Mouse (Mus musculus) liver, embryonic 13.5 days (tissue): ENCODE results near the gene Cry2. TPM values are rescaled to one million over a fixed set of nuclear protein-coding genes. Genes with fewer than 3 reads are reported as not detected.

Experiments
- ATAC-seq: fragments of 200-750 bp; cut with Nextera tagmentation; 2 replicates; pipeline ENCODE4 v1.8.0; 2017; ENCODE audit warnings: low read depth, mild to moderate bottlenecking, moderate number of reproducible peaks, moderate library complexity
- DNase-seq: peaks from one replicate; pipeline ENCODE4 v3.0.0; 2022
- H3K27ac ChIP-seq: fragments of 300-500 bp; sonication (generic); 2 replicates; pipeline ENCODE4 v1.5.1; 2015; ENCODE audit warnings: moderate library complexity, mild to moderate bottlenecking, inconsistent platforms
- H3K27me3 ChIP-seq: fragments of 300-500 bp; sonication (generic); 2 replicates; pipeline ENCODE4 v1.6.1; 2015; ENCODE audit warnings: mild to moderate bottlenecking, inconsistent platforms
- H3K36me3 ChIP-seq: fragments of 300-500 bp; sonication (generic); 2 replicates; pipeline ENCODE4 v1.6.1; 2015; ENCODE audit warnings: mild to moderate bottlenecking, inconsistent platforms
- H3K4me1 ChIP-seq: fragments of 300-500 bp; sonication (generic); replicated peaks from 2 replicates; pipeline ENCODE4 v1.6.1; 2015; ENCODE audit warnings: inconsistent platforms
- H3K4me2 ChIP-seq: fragments of 300-500 bp; sonication (generic); 2 replicates; pipeline ENCODE4 v1.6.1; 2015; ENCODE audit warnings: inconsistent platforms, mild to moderate bottlenecking, moderate library complexity
- H3K4me3 ChIP-seq: fragments of 300-500 bp; sonication (generic); replicated peaks from 2 replicates; pipeline ENCODE4 v1.5.1; 2015; ENCODE audit warnings: mild to moderate bottlenecking, inconsistent platforms
- H3K9ac ChIP-seq: fragments of 300-500 bp; sonication (generic); 2 replicates; pipeline ENCODE4 v1.6.1; 2015; ENCODE audit warnings: mild to moderate bottlenecking, inconsistent platforms
- H3K9me3 ChIP-seq: fragments of 300-500 bp; sonication (generic); replicated peaks from 2 replicates; pipeline ENCODE4 v1.6.1; 2016; ENCODE audit warnings: inconsistent platforms
- WGBS: fragments of 180-500 bp; shearing (Covaris S2); methylation state at CpG from one replicate; pipeline ENCODE4 v1.1.7; 2015; ENCODE audit not compliant: insufficient replicate concordance; 5-methylcytosine and 5-hydroxymethylcytosine counted together
- polyA plus RNA-seq: library from polyadenylated mRNA; unstranded; fragments of >200 nt; fragmentation: Nextera tagmentation; extraction: Ambion mirVana; gene quantifications from 2 replicates; pipeline ENCODE4 v1.2.1, GENCODE M21; 2015

Gene Cry2
- polyA plus RNA-seq, 1 experiment from 2014 or later, result 9.1 TPM

DNA sequence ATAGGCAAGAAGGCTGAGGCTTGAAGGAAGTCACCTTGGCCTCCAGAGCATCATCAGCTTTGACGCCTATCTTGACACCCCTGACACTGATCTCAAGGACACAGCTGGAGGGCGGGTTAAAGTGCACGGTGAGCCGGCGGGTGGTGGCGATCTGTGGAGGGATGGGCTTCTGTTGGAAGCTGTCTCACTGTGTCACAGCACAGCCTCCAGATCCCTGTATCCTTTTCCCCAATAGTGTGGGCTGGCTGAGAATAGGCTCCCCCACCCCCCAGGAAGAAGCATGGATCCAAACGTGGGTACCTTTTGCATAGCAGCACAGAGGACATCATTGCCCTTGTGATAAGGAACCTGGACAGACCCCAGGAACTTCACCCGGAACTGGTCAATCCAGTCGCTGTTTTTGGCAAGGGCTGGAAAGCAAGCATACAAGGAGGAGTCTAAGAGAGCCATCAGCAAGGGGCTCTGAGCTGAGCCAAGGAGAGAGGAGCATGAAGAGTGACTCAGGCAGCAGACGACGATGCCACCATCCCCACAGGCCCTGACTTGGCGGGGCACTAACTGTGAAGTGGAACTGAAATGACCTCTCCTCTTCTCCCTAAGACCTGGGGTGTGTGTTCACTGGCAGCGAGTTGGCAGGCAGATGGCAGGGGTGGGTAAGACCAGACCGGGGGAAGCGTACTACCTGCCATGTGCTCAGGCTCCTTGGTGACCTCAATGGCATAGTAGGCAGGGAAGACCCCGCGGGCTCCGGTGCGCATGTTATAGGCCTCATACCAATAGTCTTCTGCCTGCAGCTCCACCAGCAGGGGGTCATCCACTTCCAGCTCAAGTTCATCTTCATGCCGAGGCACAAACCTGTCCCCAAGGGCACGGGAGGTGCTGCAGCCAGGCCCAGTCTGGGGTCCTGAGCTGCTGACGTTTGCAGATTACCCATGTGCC is 48.5 kb downstream of the Cry2 start:
- H3K27me3 ChIP-seq, result peaks cover 41% of the 10 kb centered on the region
- 64% methylated on average over 22 of the region's 22 CpGs for WGBS
- H3K9me3 ChIP-seq, result no peaks in the 10 kb centered on the region
- no peak overlapping the region for H3K9ac ChIP-seq
- DNase-seq (no peak), ATAC-seq (no peak)
- peaks cover 22% of the 10 kb centered on the region for H3K36me3 ChIP-seq
- peaks cover 19% of the 10 kb centered on the region for H3K4me1 ChIP-seq
- H3K4me3 ChIP-seq, result no peak overlapping the region
- H3K27ac ChIP-seq, result no peak overlapping the region
- no peak overlapping the region for H3K4me2 ChIP-seq

DNA sequence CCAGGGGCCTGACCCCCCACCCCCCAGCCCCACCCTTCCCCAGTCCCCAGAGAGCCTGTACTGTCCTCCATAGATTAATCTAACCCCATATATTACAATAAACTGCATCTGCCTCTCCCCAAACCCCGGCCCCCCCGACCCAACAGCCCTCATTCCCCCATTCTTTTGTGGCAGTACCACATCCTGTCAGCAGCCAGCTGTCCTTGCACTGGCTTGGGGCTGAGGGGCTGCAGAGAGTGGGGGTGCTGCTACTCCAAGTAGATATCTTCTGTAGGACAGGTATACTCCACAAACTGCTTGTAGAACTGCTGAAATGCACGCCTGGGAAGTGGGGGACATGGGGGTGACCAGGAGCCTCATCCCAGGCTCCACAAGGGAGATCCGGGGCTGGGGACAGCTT is 49.7 kb downstream of the Cry2 start:
- no peak for DNase-seq
- Histone ChIP-seq H3K4me1 (peaks cover 7% of the 10 kb centered on the region), H3K27ac (no peak overlapping the region), H3K9ac (no peak overlapping the region), H3K36me3 (peaks cover 35% of the 10 kb centered on the region), H3K27me3 (peaks cover 28% of the 10 kb centered on the region), H3K9me3 (no peaks in the 10 kb centered on the region), H3K4me3 (no peak overlapping the region), H3K4me2 (no peak overlapping the region)
- WGBS, result 63% methylated on average over 4 of the region's 4 CpGs
- no peak for ATAC-seq

GRCm38 (mm10) chr2:92382759-92383158 is 51.1 kb downstream of the Cry2 start:
- no peak overlapping the region for H3K9ac ChIP-seq
- H3K27ac ChIP-seq, result no peak overlapping the region
- peaks cover 48% of the 10 kb centered on the region for H3K36me3 ChIP-seq
- H3K4me3 ChIP-seq, result no peak overlapping the region
- no peak for ATAC-seq
- no peak for DNase-seq
- no peak overlapping the region for H3K4me2 ChIP-seq
- H3K9me3 ChIP-seq, result no peaks in the 10 kb centered on the region
- 85% methylated on average over 4 of the region's 4 CpGs for WGBS
- H3K4me1 ChIP-seq, result no peaks in the 10 kb centered on the region; the same call in 1 of the 2 replicates
- H3K27me3 ChIP-seq, result peaks cover 15% of the 10 kb centered on the region

- peaks cover 8% of the 10 kb centered on the region for H3K27me3 ChIP-seq
- no peak within 1 kb of the TSS for H3K4me2 ChIP-seq
- H3K9ac ChIP-seq, result no peak within 1 kb of the TSS
- H3K4me1 ChIP-seq, result peaks cover 2% of the 10 kb centered on the region
- no peaks in the 10 kb centered on the region for H3K9me3 ChIP-seq
- WGBS, result 75% methylated on average over 5 of the region's 5 CpGs
- DNase-seq (no peak), ATAC-seq (no peak)
- no peak within 1 kb of the TSS for H3K27ac ChIP-seq
- H3K36me3 ChIP-seq, result peaks cover 55% of the 10 kb centered on the region
- no peak within 1 kb of the TSS for H3K4me3 ChIP-seq
Measured at GRCm38 (mm10) chr2:92381901-92382588, 51.8 kb downstream of the Cry2 start, which contains the start of gene 1700029I15Rik. Gene 1700029I15Rik, plus strand, starts transcription at chr2:92382538.

DNA sequence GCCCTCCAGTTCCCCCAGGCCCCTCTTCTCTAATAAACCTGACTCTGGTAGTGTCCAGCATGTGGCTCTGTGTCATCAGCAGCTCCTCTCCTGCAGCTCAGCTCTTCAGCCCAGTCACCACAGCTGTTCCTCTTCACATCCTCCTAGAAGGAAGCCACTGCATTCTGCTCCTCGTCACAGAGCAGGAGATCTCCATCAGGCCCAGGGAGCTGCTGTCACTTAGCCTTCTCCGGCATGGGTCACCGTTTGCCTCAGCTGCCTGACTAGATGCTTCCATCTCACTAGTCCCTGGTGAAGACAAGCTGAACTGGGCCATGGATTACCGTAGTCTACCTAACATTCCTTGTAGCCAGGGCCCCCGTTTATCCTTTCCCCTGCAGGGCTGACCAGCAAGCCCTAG is 52.7 kb downstream of the Cry2 start:
- no peak for ATAC-seq
- Histone ChIP-seq H3K27me3 (no peaks in the 10 kb centered on the region), H3K4me2 (no peak overlapping the region), H3K4me3 (no peak overlapping the region), H3K4me1 (peaks cover 11% of the 10 kb centered on the region), H3K36me3 (peaks cover 56% of the 10 kb centered on the region), H3K27ac (no peak overlapping the region), H3K9ac (no peak overlapping the region), H3K9me3 (no peaks in the 10 kb centered on the region)
- 77% methylated on average over 5 of the region's 5 CpGs for WGBS
- no peak for DNase-seq

GRCm38 (mm10) chr2:92380495-92381050 is 53.3 kb downstream of the Cry2 start:
- no peak overlapping the region for H3K27ac ChIP-seq
- DNase-seq, result no peak
- H3K9ac ChIP-seq, result no peak overlapping the region
- H3K4me2 ChIP-seq, result no peak overlapping the region
- H3K36me3 ChIP-seq, result peaks cover 56% of the 10 kb centered on the region
- WGBS, result 78% methylated on average over 6 of the region's 6 CpGs
- no peaks in the 10 kb centered on the region for H3K27me3 ChIP-seq
- H3K4me1 ChIP-seq, result peaks cover 16% of the 10 kb centered on the region
- ATAC-seq, result no peak
- H3K4me3 ChIP-seq, result no peak overlapping the region
- H3K9me3 ChIP-seq, result no peaks in the 10 kb centered on the region

- no peaks in the 10 kb centered on the region for H3K9me3 ChIP-seq
- 75% methylated on average over 17 of the region's 17 CpGs for WGBS
- H3K4me3 ChIP-seq, result no peak overlapping the region
- no peak overlapping the region for H3K9ac ChIP-seq
- H3K4me2 ChIP-seq, result no peak overlapping the region
- ATAC-seq (no peak), DNase-seq (no peak)
- H3K27ac ChIP-seq, result no peak overlapping the region
- H3K36me3 ChIP-seq, result peaks cover 56% of the 10 kb centered on the region
- H3K27me3 ChIP-seq, result no peaks in the 10 kb centered on the region
- H3K4me1 ChIP-seq, result peaks cover 16% of the 10 kb centered on the region
Measured at GRCm38 (mm10) chr2:92379783-92380494, 53.9 kb downstream of the Cry2 start.

- Histone ChIP-seq H3K36me3 (peaks cover 54% of the 10 kb centered on the region), H3K9ac (no peak overlapping the region), H3K4me3 (no peak overlapping the region), H3K27ac (no peak overlapping the region), H3K4me2 (no peak overlapping the region), H3K4me1 (peaks cover 28% of the 10 kb centered on the region), H3K27me3 (peaks cover 13% of the 10 kb centered on the region), H3K9me3 (no peaks in the 10 kb centered on the region)
- WGBS, result 84% methylated on average over 7 of the region's 7 CpGs
- no peak for DNase-seq
- ATAC-seq, result no peak
Measured at GRCm38 (mm10) chr2:92377320-92377719, 56.5 kb downstream of the Cry2 start.

- ATAC-seq (no peak), DNase-seq (no peak)
- 57% methylated on average over 6 of the region's 6 CpGs for WGBS
- Histone ChIP-seq H3K9ac (peak overlapping the region; percentile 88), H3K4me3 (peak overlapping the region; percentile 87), H3K27me3 (peaks cover 23% of the 10 kb centered on the region), H3K27ac (peak overlapping the region; percentile 79; the same call in 1 of the 2 replicates), H3K9me3 (no peaks in the 10 kb centered on the region), H3K4me2 (peak overlapping the region; percentile 95), H3K36me3 (peaks cover 44% of the 10 kb centered on the region), H3K4me1 (peaks cover 31% of the 10 kb centered on the region)
Measured at GRCm38 (mm10) chr2:92376300-92376699, 57.5 kb downstream of the Cry2 start.

DNA sequence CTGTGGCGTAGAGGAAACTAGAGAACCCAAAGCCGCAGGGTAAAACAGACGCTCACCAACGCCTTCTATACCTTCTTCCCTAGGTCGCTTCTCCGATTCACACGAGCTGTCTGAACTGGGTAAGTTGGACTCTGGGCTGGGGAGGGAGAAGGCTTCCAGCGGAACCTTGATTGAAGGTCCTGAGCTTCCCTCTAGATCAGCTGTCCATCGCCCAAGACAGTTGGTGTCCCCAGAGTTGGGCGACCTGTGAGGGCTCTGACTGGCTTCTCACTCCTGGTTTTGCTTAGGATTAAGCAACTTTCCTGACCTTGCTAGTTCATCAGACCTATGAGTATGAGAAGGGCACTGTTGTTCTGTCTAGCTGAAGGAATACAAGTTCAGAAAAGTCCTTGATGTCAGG is 58.1 kb downstream of the Cry2 start:
- peak overlapping the region; percentile 95 for H3K4me2 ChIP-seq
- peaks cover 28% of the 10 kb centered on the region for H3K27me3 ChIP-seq
- peak overlapping the region; percentile 87 for H3K4me3 ChIP-seq
- H3K27ac ChIP-seq, result peak overlapping the region; percentile 79
- 4% methylated on average over 10 of the region's 10 CpGs for WGBS
- peaks cover 36% of the 10 kb centered on the region for H3K4me1 ChIP-seq
- peak overlapping the region; percentile 88 for H3K9ac ChIP-seq
- DNase-seq, result no peak
- no peak; the same call in 1 of the 2 replicates for ATAC-seq
- H3K9me3 ChIP-seq, result no peaks in the 10 kb centered on the region
- peaks cover 39% of the 10 kb centered on the region for H3K36me3 ChIP-seq
